Mouse (Mus musculus) neural tube, embryonic 14.5 days (tissue): ENCODE results near the gene Mef2d. TPM values are rescaled to one million over a fixed set of nuclear protein-coding genes. Genes with fewer than 3 reads are reported as not detected.

Experiments
- ATAC-seq: fragments of 200-750 bp; cut with Nextera tagmentation; 2 replicates; pipeline ENCODE4 v1.8.0; 2017; ENCODE audit warnings: low read depth, mild to moderate bottlenecking, moderate TSS enrichment, moderate library complexity
- H3K27ac ChIP-seq: fragments of 300-500 bp; sonication (generic); 2 replicates; pipeline ENCODE4 v1.5.1; 2014; ENCODE audit warnings: low read depth, mild to moderate bottlenecking, control low read depth, low read length, moderate library complexity, mixed read lengths
- H3K27me3 ChIP-seq: fragments of 300-500 bp; sonication (generic); 2 replicates; pipeline ENCODE4 v1.6.1; 2014; ENCODE audit warnings: low read length; ENCODE audit not compliant: control insufficient read depth, insufficient read depth
- H3K36me3 ChIP-seq: fragments of 300-500 bp; sonication (generic); 2 replicates; pipeline ENCODE4 v1.6.1; 2014; ENCODE audit warnings: low read length, mixed read lengths; ENCODE audit not compliant: control insufficient read depth, insufficient read depth
- H3K4me1 ChIP-seq: fragments of 300-500 bp; sonication (generic); 2 replicates; pipeline ENCODE4 v1.6.1; 2014; ENCODE audit warnings: low read length; ENCODE audit not compliant: control insufficient read depth, insufficient read depth
- H3K4me2 ChIP-seq: fragments of 300-500 bp; sonication (generic); 2 replicates; pipeline ENCODE4 v1.6.1; 2014; ENCODE audit warnings: mild to moderate bottlenecking, low read depth, low read length, control low read depth
- H3K4me3 ChIP-seq: fragments of 300-500 bp; sonication (generic); 2 replicates; pipeline ENCODE4 v1.5.1; 2014; ENCODE audit warnings: low read depth, low read length, control low read depth, mixed read lengths
- H3K9ac ChIP-seq: fragments of 300-500 bp; sonication (generic); replicated peaks from 2 replicates; pipeline ENCODE4 v1.6.1; 2014; ENCODE audit warnings: low read depth, mild to moderate bottlenecking, control low read depth, low read length, mixed read lengths
- H3K9me3 ChIP-seq: fragments of 300-500 bp; sonication (generic); 2 replicates; pipeline ENCODE4 v1.6.1; 2016; ENCODE audit warnings: low read length; ENCODE audit not compliant: control insufficient read depth
- WGBS: fragments of 180-500 bp; shearing (Covaris S2); extraction: QIAGEN DNeasy Blood & Tissue Kit; methylation state at CpG from one replicate; pipeline ENCODE4 v1.1.7; 2014; 5-methylcytosine and 5-hydroxymethylcytosine counted together
- polyA plus RNA-seq: library from polyadenylated mRNA; unstranded; fragments of >200 nt; fragmentation: Nextera tagmentation; extraction: Ambion mirVana; gene quantifications from 2 replicates; pipeline ENCODE4 v1.2.1, GENCODE M21; 2014

Mef2d gene
- polyA plus RNA-seq, 1 experiment from 2014 or later: 19.6 TPM

DNA sequence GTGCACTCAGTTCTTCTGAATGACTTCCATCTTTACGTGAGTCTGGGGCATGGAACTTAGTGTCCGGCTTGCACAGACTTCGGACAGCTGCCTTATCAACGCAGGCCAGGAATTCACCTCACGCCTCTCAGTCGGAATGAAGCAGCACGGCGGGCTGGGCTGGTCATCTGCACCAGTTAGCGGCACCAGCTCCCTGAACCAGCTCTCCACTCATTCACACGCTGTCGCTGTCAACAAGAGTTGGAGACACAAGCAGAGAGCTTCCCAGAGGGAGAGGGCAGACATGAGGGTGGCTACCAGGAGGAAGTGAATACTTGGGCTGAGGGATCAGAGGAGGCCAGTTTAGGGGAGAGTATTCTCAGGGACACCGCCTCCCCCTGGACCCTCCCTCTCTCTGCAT, 27.8 kb upstream of the Mef2d start:
- Histone ChIP-seq H3K4me2 (no peak overlapping the region), H3K4me3 (no peak overlapping the region), H3K27me3 (no peaks in the 10 kb centered on the region), H3K9me3 (no peaks in the 10 kb centered on the region), H3K36me3 (no peaks in the 10 kb centered on the region), H3K27ac (no peak overlapping the region), H3K9ac (no peak overlapping the region), H3K4me1 (no peaks in the 10 kb centered on the region)
- 95% methylated on average over 12 of the region's 12 CpGs for whole genome bisulfite sequencing
- ATAC-seq: no peak

DNA sequence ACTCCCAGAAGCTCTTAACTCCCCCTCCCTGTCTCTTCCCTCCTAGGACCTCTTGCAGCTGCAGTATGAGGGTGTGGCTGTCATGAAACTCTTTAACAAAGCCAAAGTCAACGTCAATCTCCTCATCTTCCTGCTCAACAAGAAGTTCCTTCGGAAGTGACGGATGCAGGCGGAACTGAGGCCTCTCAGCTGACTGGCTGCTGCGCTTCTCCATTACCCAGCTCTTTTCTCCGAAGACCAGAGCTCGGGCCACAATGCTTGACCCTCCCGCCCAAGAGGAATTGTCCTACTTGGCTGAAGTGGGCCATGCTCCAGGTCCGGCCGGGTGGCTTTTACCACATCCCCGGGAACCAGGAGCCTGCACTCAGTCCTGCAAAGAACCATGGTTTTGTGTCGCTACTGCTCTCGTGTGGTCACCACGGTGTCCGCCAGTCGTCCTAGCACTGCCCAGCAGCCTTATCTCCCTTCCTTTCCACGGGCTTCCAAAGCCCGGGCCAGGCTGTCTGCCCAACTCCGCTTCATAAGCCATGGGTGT, 22.0 kb upstream of the Mef2d start:
- no peak for ATAC-seq
- Histone ChIP-seq H3K9me3 (no peaks in the 10 kb centered on the region), H3K27me3 (no peaks in the 10 kb centered on the region), H3K36me3 (no peaks in the 10 kb centered on the region), H3K4me2 (no peak overlapping the region), H3K4me3 (no peak overlapping the region), H3K4me1 (no peaks in the 10 kb centered on the region), H3K9ac (no peak overlapping the region), H3K27ac (no peak overlapping the region)
- WGBS: 93% methylated on average over 19 of the region's 19 CpGs

DNA sequence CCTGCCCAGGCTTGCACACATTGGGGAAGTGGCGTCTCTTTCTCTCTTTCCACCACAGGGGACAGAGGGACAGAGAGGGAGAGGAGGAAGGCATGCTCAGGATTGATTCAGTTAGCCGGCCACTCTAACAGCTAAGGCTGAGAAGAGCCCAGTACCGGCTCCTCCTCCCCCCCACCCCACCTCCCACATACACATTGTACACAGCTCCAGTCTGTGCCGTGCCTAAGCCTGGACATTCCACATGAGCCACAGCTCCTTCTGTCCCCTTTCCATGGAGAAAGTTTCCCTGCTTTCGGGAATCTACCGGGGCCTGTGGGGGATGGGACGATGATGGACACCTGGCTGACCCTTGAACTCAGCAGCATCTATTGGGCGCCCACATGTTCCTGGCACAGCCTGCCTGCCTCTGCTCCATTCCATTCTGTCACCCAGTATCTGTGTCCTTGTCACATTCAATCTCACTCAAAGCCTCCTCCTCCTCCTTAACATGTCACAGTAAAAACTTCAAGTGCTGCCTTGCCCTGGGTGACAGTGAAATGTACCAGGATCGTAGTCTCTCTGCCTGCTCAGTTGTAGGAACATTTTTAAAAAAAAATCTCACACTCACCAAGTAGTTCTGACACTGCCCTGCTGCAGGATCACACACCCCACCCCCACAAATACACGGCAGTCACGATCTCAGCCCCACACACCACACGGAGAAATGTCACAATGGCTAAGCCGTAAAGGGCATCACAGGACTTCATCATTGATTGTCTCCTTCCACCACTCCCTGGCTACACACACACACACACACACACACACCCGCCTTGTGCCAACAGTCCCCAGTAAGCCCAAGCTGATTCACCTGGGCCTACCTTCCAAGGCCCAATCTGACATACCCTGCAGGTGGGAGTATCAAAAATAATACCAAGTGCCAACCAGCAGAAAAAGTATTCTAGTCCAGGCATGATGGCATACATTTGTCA, 20.7 kb upstream of the Mef2d start:
- no peaks in the 10 kb centered on the region for H3K36me3 ChIP-seq
- H3K9ac ChIP-seq: no peak overlapping the region
- H3K27ac ChIP-seq: no peak overlapping the region
- WGBS: 78% methylated on average over 14 of the region's 14 CpGs
- H3K4me1 ChIP-seq: no peaks in the 10 kb centered on the region
- no peaks in the 10 kb centered on the region for H3K9me3 ChIP-seq
- ATAC-seq: no peak
- H3K4me3 ChIP-seq: no peak overlapping the region
- no peaks in the 10 kb centered on the region for H3K27me3 ChIP-seq
- H3K4me2 ChIP-seq: no peak overlapping the region

- no peaks in the 10 kb centered on the region for H3K9me3 ChIP-seq
- no peak overlapping the region for H3K4me3 ChIP-seq
- H3K4me2 ChIP-seq: no peak overlapping the region
- WGBS: 84% methylated on average over 4 of the region's 4 CpGs
- no peak overlapping the region for H3K27ac ChIP-seq
- H3K9ac ChIP-seq: no peak overlapping the region
- H3K36me3 ChIP-seq: no peaks in the 10 kb centered on the region
- no peaks in the 10 kb centered on the region for H3K27me3 ChIP-seq
- ATAC-seq: no peak
- no peaks in the 10 kb centered on the region for H3K4me1 ChIP-seq
Measured at GRCm38 (mm10) chr3:88125195-88125594, 17.0 kb upstream of the Mef2d start.

- 87% methylated on average over 7 of the region's 7 CpGs for WGBS
- H3K4me2 ChIP-seq: no peak overlapping the region
- H3K4me3 ChIP-seq: no peak overlapping the region
- no peak for ATAC-seq
- H3K9me3 ChIP-seq: no peaks in the 10 kb centered on the region
- H3K36me3 ChIP-seq: no peaks in the 10 kb centered on the region
- H3K27ac ChIP-seq: no peak overlapping the region
- H3K27me3 ChIP-seq: no peaks in the 10 kb centered on the region
- no peaks in the 10 kb centered on the region for H3K4me1 ChIP-seq
- H3K9ac ChIP-seq: no peak overlapping the region
Measured at GRCm38 (mm10) chr3:88126181-88126580, 16.0 kb upstream of the Mef2d start.

GRCm38 (mm10) chr3:88127636-88128035, 14.5 kb upstream of the Mef2d start:
- Histone ChIP-seq H3K36me3 (no peaks in the 10 kb centered on the region), H3K27me3 (no peaks in the 10 kb centered on the region), H3K9ac (no peak overlapping the region), H3K4me3 (no peak overlapping the region), H3K9me3 (no peaks in the 10 kb centered on the region), H3K4me1 (no peaks in the 10 kb centered on the region), H3K27ac (no peak overlapping the region), H3K4me2 (no peak overlapping the region)
- ATAC-seq: no peak
- 69% methylated on average over 3 of the region's 3 CpGs for WGBS

DNA sequence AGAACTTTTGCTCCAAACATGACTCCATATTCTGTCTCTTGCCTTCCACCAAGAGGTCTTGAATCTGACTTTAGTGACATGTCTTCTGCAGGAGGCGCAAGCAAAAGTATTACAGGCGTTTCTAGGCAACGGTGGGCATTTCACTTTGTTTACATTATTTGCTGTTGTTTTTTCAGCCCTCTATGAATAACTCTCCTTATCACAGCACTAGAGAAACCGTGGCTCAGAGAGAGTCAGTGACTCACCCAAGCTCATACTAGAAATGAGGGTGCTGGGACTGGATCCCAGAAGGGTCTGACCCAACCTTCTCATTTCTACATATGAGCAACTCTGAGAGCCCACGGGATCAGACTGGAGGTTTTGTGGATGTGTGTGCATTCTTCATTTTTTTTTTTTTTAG, 14.1 kb upstream of the Mef2d start:
- H3K36me3 ChIP-seq: no peaks in the 10 kb centered on the region
- no peaks in the 10 kb centered on the region for H3K9me3 ChIP-seq
- H3K27ac ChIP-seq: no peak overlapping the region
- 78% methylated on average over 5 of the region's 5 CpGs for WGBS
- no peaks in the 10 kb centered on the region for H3K27me3 ChIP-seq
- H3K4me3 ChIP-seq: no peak overlapping the region
- H3K4me2 ChIP-seq: no peak overlapping the region
- no peak overlapping the region for H3K9ac ChIP-seq
- H3K4me1 ChIP-seq: no peaks in the 10 kb centered on the region
- ATAC-seq: no peak

- H3K4me2 ChIP-seq: no peak overlapping the region
- no peak overlapping the region for H3K9ac ChIP-seq
- no peak overlapping the region for H3K27ac ChIP-seq
- no peaks in the 10 kb centered on the region for H3K27me3 ChIP-seq
- no peak for ATAC-seq
- H3K36me3 ChIP-seq: no peaks in the 10 kb centered on the region
- H3K4me3 ChIP-seq: no peak overlapping the region
- no peaks in the 10 kb centered on the region for H3K9me3 ChIP-seq
- no peaks in the 10 kb centered on the region for H3K4me1 ChIP-seq
- WGBS: 64% methylated on average over 4 of the region's 4 CpGs
Measured at GRCm38 (mm10) chr3:88129006-88129405, 13.2 kb upstream of the Mef2d start.

GRCm38 (mm10) chr3:88131071-88131470, 11.1 kb upstream of the Mef2d start:
- 94% methylated on average over 3 of the region's 3 CpGs for WGBS

More at GRCm38 (mm10) chr3:88131071-88131470, 11.1 kb upstream of the Mef2d start:
- Histone ChIP-seq H3K36me3 (no peaks in the 10 kb centered on the region), H3K27me3 (no peaks in the 10 kb centered on the region), H3K9ac (no peak overlapping the region), H3K4me2 (no peak overlapping the region), H3K4me1 (no peaks in the 10 kb centered on the region), H3K9me3 (no peaks in the 10 kb centered on the region), H3K4me3 (no peak overlapping the region), H3K27ac (no peak overlapping the region)
- no peak for ATAC-seq
